Mouse (Mus musculus): ENCODE results near the gene Paqr8. TPM values are rescaled to one million over a fixed set of nuclear protein-coding genes. Genes with fewer than 3 reads are reported as not detected.

The Paqr8 gene
- polyA plus RNA-seq, 1 experiment, result 1.5 TPM

GRCm38 (mm10) chr1:20973389-20973788 lies 83.0 kb downstream of the Paqr8 start:
- no peak overlapping the region for H3ac ChIP-seq (ENCODE audit: control insufficient read depth, insufficient read length, low read depth)
- no peaks in the 10 kb centered on the region for H3K27me3 ChIP-seq (ENCODE audit: control insufficient read depth, insufficient read depth, insufficient read length)
- no peaks in the 10 kb centered on the region for H3K79me2 ChIP-seq (ENCODE audit: control insufficient read depth, insufficient read depth)
- H3K4me3 ChIP-seq (ENCODE audit: insufficient read depth, poor library complexity, severe bottlenecking), result no peak overlapping the region
- TF ChIP-seq CEBPB (IDR thresholded peaks at IDR 0.05; ENCODE audit: low read depth) (no peak), MAX (IDR thresholded peaks at IDR 0.05) (no peak), MYOG (IDR thresholded peaks at IDR 0.05; ENCODE audit: control insufficient read depth, extremely low read depth, insufficient read length) (no peak), FOSL1 (IDR thresholded peaks at IDR 0.05; ENCODE audit: insufficient read depth, low read length, poor library complexity, severe bottlenecking) (no peak), CTCF (IDR thresholded peaks at IDR 0.05; ENCODE audit: control insufficient read depth, insufficient read depth, insufficient read length) (no peak), USF1 (IDR thresholded peaks at IDR 0.05; ENCODE audit: low read depth) (no peak), MYOD1 (IDR thresholded peaks at IDR 0.05; ENCODE audit: control insufficient read depth, insufficient read length, low read depth) (no peak)
- no peaks in the 10 kb centered on the region for H3K79me3 ChIP-seq (ENCODE audit: low read depth)
- H3K36me3 ChIP-seq (ENCODE audit: control insufficient read depth, insufficient read depth), result no peaks in the 10 kb centered on the region

GRCm38 (mm10) chr1:20974341-20975135 lies 84.1 kb downstream of the Paqr8 start:
- TF ChIP-seq MYOD1 (IDR thresholded peaks at IDR 0.05; ENCODE audit: control insufficient read depth, insufficient read length, low read depth) (no peak), CEBPB (IDR thresholded peaks at IDR 0.05; ENCODE audit: low read depth) (no peak), MYOG (IDR thresholded peaks at IDR 0.05; ENCODE audit: control insufficient read depth, extremely low read depth, insufficient read length) (no peak), MAX (IDR thresholded peaks at IDR 0.05) (no peak), CTCF (IDR thresholded peaks at IDR 0.05; ENCODE audit: control insufficient read depth, insufficient read depth, insufficient read length) (no peak), USF1 (IDR thresholded peaks at IDR 0.05; ENCODE audit: low read depth) (no peak), FOSL1 (IDR thresholded peaks at IDR 0.05; ENCODE audit: insufficient read depth, low read length, poor library complexity, severe bottlenecking) (no peak)
- no peak overlapping the region for H3K4me3 ChIP-seq (ENCODE audit: insufficient read depth, poor library complexity, severe bottlenecking)
- no peaks in the 10 kb centered on the region for H3K79me2 ChIP-seq (ENCODE audit: control insufficient read depth, insufficient read depth)

GRCm38 (mm10) chr1:20980553-20980952 lies 90.1 kb downstream of the Paqr8 start:
- Histone ChIP-seq H3K79me3 (ENCODE audit: low read depth) (no peaks in the 10 kb centered on the region), H3K27me3 (ENCODE audit: control insufficient read depth, insufficient read depth, insufficient read length) (no peaks in the 10 kb centered on the region)

More at GRCm38 (mm10) chr1:20974341-20975135, 84.1 kb downstream of the Paqr8 start:
- H3ac ChIP-seq (ENCODE audit: control insufficient read depth, insufficient read length, low read depth), result no peak overlapping the region
- no peaks in the 10 kb centered on the region for H3K27me3 ChIP-seq (ENCODE audit: control insufficient read depth, insufficient read depth, insufficient read length)
- H3K36me3 ChIP-seq (ENCODE audit: control insufficient read depth, insufficient read depth), result no peaks in the 10 kb centered on the region
- no peaks in the 10 kb centered on the region for H3K79me3 ChIP-seq (ENCODE audit: low read depth)

DNA sequence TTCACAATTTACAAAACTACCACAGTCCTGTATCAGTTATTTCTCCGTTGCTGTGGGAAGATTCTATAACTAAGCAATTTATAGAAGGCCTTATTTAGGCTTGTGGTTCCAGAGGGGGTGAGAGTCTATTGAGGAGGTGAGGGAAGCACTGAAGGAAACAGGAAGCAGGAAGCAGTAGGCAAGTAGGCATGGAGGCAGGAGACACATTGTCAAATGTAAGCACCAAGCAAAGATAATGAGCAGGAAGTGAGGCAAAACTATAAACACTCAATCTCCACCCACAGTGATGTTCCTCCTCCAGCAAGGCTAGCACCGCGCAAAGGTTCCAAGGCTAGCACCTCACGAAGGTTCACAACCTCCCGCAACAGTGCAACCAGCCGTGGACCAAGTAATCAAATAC lies 91.4 kb downstream of the Paqr8 start:
- H3K4me3 ChIP-seq (ENCODE audit: insufficient read depth, poor library complexity, severe bottlenecking), result no peak overlapping the region
- H3K79me2 ChIP-seq (ENCODE audit: control insufficient read depth, insufficient read depth), result no peaks in the 10 kb centered on the region
- no peaks in the 10 kb centered on the region for H3K27me3 ChIP-seq (ENCODE audit: control insufficient read depth, insufficient read depth, insufficient read length)
- no peaks in the 10 kb centered on the region for H3K79me3 ChIP-seq (ENCODE audit: low read depth)
- no peaks in the 10 kb centered on the region for H3K36me3 ChIP-seq (ENCODE audit: control insufficient read depth, insufficient read depth)
- H3ac ChIP-seq (ENCODE audit: control insufficient read depth, insufficient read length, low read depth), result no peak overlapping the region
- TF ChIP-seq MAX (IDR thresholded peaks at IDR 0.05), result no peak
- no peak for TF ChIP-seq MYOD1 (IDR thresholded peaks at IDR 0.05; ENCODE audit: control insufficient read depth, insufficient read length, low read depth)
- TF ChIP-seq FOSL1 (IDR thresholded peaks at IDR 0.05; ENCODE audit: insufficient read depth, low read length, poor library complexity, severe bottlenecking), result no peak
- TF ChIP-seq CEBPB (IDR thresholded peaks at IDR 0.05; ENCODE audit: low read depth), result no peak
- TF ChIP-seq CTCF (IDR thresholded peaks at IDR 0.05; ENCODE audit: control insufficient read depth, insufficient read depth, insufficient read length), result no peak
- TF ChIP-seq USF1 (IDR thresholded peaks at IDR 0.05; ENCODE audit: low read depth), result no peak
- TF ChIP-seq MYOG (IDR thresholded peaks at IDR 0.05; ENCODE audit: control insufficient read depth, extremely low read depth, insufficient read length), result no peak

More at GRCm38 (mm10) chr1:20980553-20980952, 90.1 kb downstream of the Paqr8 start:
- TF ChIP-seq CEBPB (IDR thresholded peaks at IDR 0.05; ENCODE audit: low read depth), result no peak
- no peak for TF ChIP-seq FOSL1 (IDR thresholded peaks at IDR 0.05; ENCODE audit: insufficient read depth, low read length, poor library complexity, severe bottlenecking)
- TF ChIP-seq USF1 (IDR thresholded peaks at IDR 0.05; ENCODE audit: low read depth), result no peak
- no peak for TF ChIP-seq CTCF (IDR thresholded peaks at IDR 0.05; ENCODE audit: control insufficient read depth, insufficient read depth, insufficient read length)
- no peak for TF ChIP-seq MYOG (IDR thresholded peaks at IDR 0.05; ENCODE audit: control insufficient read depth, extremely low read depth, insufficient read length)
- no peak for TF ChIP-seq MYOD1 (IDR thresholded peaks at IDR 0.05; ENCODE audit: control insufficient read depth, insufficient read length, low read depth)
- TF ChIP-seq MAX (IDR thresholded peaks at IDR 0.05), result no peak
- H3K36me3 ChIP-seq (ENCODE audit: control insufficient read depth, insufficient read depth), result no peaks in the 10 kb centered on the region
- H3K79me2 ChIP-seq (ENCODE audit: control insufficient read depth, insufficient read depth), result no peaks in the 10 kb centered on the region
- H3ac ChIP-seq (ENCODE audit: control insufficient read depth, insufficient read length, low read depth), result no peak overlapping the region
- no peak overlapping the region for H3K4me3 ChIP-seq (ENCODE audit: insufficient read depth, poor library complexity, severe bottlenecking)

- TF ChIP-seq MAX (IDR thresholded peaks at IDR 0.05) (no peak), MYOG (IDR thresholded peaks at IDR 0.05; ENCODE audit: control insufficient read depth, extremely low read depth, insufficient read length) (no peak), CEBPB (IDR thresholded peaks at IDR 0.05; ENCODE audit: low read depth) (no peak), MYOD1 (IDR thresholded peaks at IDR 0.05; ENCODE audit: control insufficient read depth, insufficient read length, low read depth) (no peak), CTCF (IDR thresholded peaks at IDR 0.05; ENCODE audit: control insufficient read depth, insufficient read depth, insufficient read length) (no peak), FOSL1 (IDR thresholded peaks at IDR 0.05; ENCODE audit: insufficient read depth, low read length, poor library complexity, severe bottlenecking) (no peak), USF1 (IDR thresholded peaks at IDR 0.05; ENCODE audit: low read depth) (no peak)
- H3K36me3 ChIP-seq (ENCODE audit: control insufficient read depth, insufficient read depth), result no peaks in the 10 kb centered on the region
- no peaks in the 10 kb centered on the region for H3K79me3 ChIP-seq (ENCODE audit: low read depth)
- H3ac ChIP-seq (ENCODE audit: control insufficient read depth, insufficient read length, low read depth), result no peak overlapping the region
- H3K27me3 ChIP-seq (ENCODE audit: control insufficient read depth, insufficient read depth, insufficient read length), result no peaks in the 10 kb centered on the region
- H3K79me2 ChIP-seq (ENCODE audit: control insufficient read depth, insufficient read depth), result no peaks in the 10 kb centered on the region
- H3K4me3 ChIP-seq (ENCODE audit: insufficient read depth, poor library complexity, severe bottlenecking), result no peak overlapping the region
Measured at GRCm38 (mm10) chr1:20984103-20984502, 93.7 kb downstream of the Paqr8 start.
